In genomic region chr1:135688686-135689085, GRCm38 (mm10) we compare ENCODE assay signal across 8 mouse cellular contexts. TPM values are rescaled to one million over a fixed set of nuclear protein-coding genes. Genes with fewer than 3 reads are reported as not detected.
DNase-seq lines count a peak whose midpoint lies in the region; ATAC-seq and TF ChIP-seq lines count a peak whose summit lies in the region.

No protein-coding gene starts in this region.

- WGBS in lung, embryonic 14.5 days = 16% methylated on average over 6 of the region's 6 CpGs
- 16% methylated on average over 6 of the region's 6 CpGs for WGBS in embryonic facial prominence, embryonic 15.5 days
- WGBS in limb, embryonic 12.5 days = 8% methylated on average over 6 of the region's 6 CpGs
- 23% methylated on average over 6 of the region's 6 CpGs for WGBS in neural tube, embryonic 15.5 days

- ATAC-seq in lung, embryonic 14.5 days (ENCODE audit: insufficient read depth) = peak; percentile 5; the same call in 1 of the 2 replicates
- ATAC-seq in embryonic facial prominence, embryonic 15.5 days (ENCODE audit: insufficient number of reproducible peaks, low FRiP score, low TSS enrichment, low read depth) = no peak
- ATAC-seq in limb, embryonic 12.5 days (ENCODE audit: insufficient number of reproducible peaks, insufficient read depth, low FRiP score, low TSS enrichment, low read depth) = no peak
- no peak for ATAC-seq in neural tube, embryonic 15.5 days (ENCODE audit: low FRiP score)

- H3K27ac ChIP-seq in lung, embryonic 14.5 days (ENCODE audit: low read depth) = peak overlapping the region; percentile 91
- peak overlapping the region; percentile 80 for H3K27ac ChIP-seq in embryonic facial prominence, embryonic 15.5 days (replicated peaks)
- peak overlapping the region; percentile 86 for H3K27ac ChIP-seq in limb, embryonic 12.5 days
- H3K27ac ChIP-seq in neural tube, embryonic 15.5 days (replicated peaks) = 0 out of 2 replicates have a peak overlapping the region, but pooled peaks have one; percentile 77

- peak; percentile 31 for DNase-seq in lung, embryonic 14.5 days
- DNase-seq in lung, postnatal 10 days = no peak
- DNase-seq in layer of hippocampus, postnatal 14 days (ENCODE audit: low spot score in 2 of 2) = no peak
- no peak for DNase-seq in left cerebral cortex, adult 18-20 months (ENCODE audit: low spot score in 2 of 2)
- DNase-seq in frontal cortex, postnatal 36 days (ENCODE audit: low spot score in 2 of 2) = no peak

- H3K9ac ChIP-seq in lung, embryonic 14.5 days = peak overlapping the region; percentile 78
- H3K9ac ChIP-seq in embryonic facial prominence, embryonic 15.5 days = 0 out of 2 replicates have a peak overlapping the region, but pooled peaks have one; percentile 55
- H3K9ac ChIP-seq in limb, embryonic 12.5 days (replicated peaks) = peak overlapping the region; percentile 90; the same call in 1 of the 2 replicates
- no peak overlapping the region; the same call in 1 of the 2 replicates for H3K9ac ChIP-seq in neural tube, embryonic 15.5 days (replicated peaks)

- H3K27me3 ChIP-seq in lung, embryonic 14.5 days (ENCODE audit: insufficient read depth, low read length) = no peaks in the 10 kb centered on the region
- peaks cover 10% of the 10 kb centered on the region for H3K27me3 ChIP-seq in embryonic facial prominence, embryonic 15.5 days
- peaks cover 19% of the 10 kb centered on the region for H3K27me3 ChIP-seq in limb, embryonic 12.5 days
- H3K27me3 ChIP-seq in neural tube, embryonic 15.5 days (replicated peaks) = 0 out of 2 replicates have a peak, but pooled peaks cover 11% of the 10 kb centered on the region

- no peaks in the 10 kb centered on the region for H3K36me3 ChIP-seq in lung, embryonic 14.5 days (ENCODE audit: insufficient read depth)
- H3K36me3 ChIP-seq in embryonic facial prominence, embryonic 15.5 days = no peaks in the 10 kb centered on the region
- no peaks in the 10 kb centered on the region for H3K36me3 ChIP-seq in limb, embryonic 12.5 days
- no peaks in the 10 kb centered on the region for H3K36me3 ChIP-seq in neural tube, embryonic 15.5 days

- peak overlapping the region; percentile 81 for H3K4me3 ChIP-seq in lung, embryonic 14.5 days (ENCODE audit: low read depth, low read length)
- peak overlapping the region; percentile 71 for H3K4me3 ChIP-seq in embryonic facial prominence, embryonic 15.5 days (replicated peaks)
- peak overlapping the region; percentile 74 for H3K4me3 ChIP-seq in limb, embryonic 12.5 days (replicated peaks)
- H3K4me3 ChIP-seq in neural tube, embryonic 15.5 days (replicated peaks) = peak overlapping the region; percentile 72

- no peak for TF ChIP-seq CTCF in lung, embryonic 14.5 days (IDR thresholded peaks at IDR 0.05; ENCODE audit: low read depth)

- peak overlapping the region; percentile 91 for H3K4me2 ChIP-seq in lung, embryonic 14.5 days
- peak overlapping the region; percentile 95 for H3K4me2 ChIP-seq in embryonic facial prominence, embryonic 15.5 days (replicated peaks)
- H3K4me2 ChIP-seq in limb, embryonic 12.5 days = peak overlapping the region; percentile 93
- H3K4me2 ChIP-seq in neural tube, embryonic 15.5 days = peak overlapping the region; percentile 99

- peaks cover 13% of the 10 kb centered on the region for H3K4me1 ChIP-seq in lung, embryonic 14.5 days (ENCODE audit: insufficient read depth)
- H3K4me1 ChIP-seq in embryonic facial prominence, embryonic 15.5 days = peaks cover 36% of the 10 kb centered on the region
- H3K4me1 ChIP-seq in limb, embryonic 12.5 days (replicated peaks) = peaks cover 28% of the 10 kb centered on the region
- H3K4me1 ChIP-seq in neural tube, embryonic 15.5 days = peaks cover 21% of the 10 kb centered on the region

- H3K9me3 ChIP-seq in lung, embryonic 14.5 days (ENCODE audit: low read depth, low read length) = no peaks in the 10 kb centered on the region
- no peaks in the 10 kb centered on the region for H3K9me3 ChIP-seq in embryonic facial prominence, embryonic 15.5 days (replicated peaks)
- H3K9me3 ChIP-seq in limb, embryonic 12.5 days = no peaks in the 10 kb centered on the region
- no peaks in the 10 kb centered on the region for H3K9me3 ChIP-seq in neural tube, embryonic 15.5 days (replicated peaks)

RNA-seq across cellular contexts. Expression of gene Csrp1, which starts 31.2 kb away (rescaled TPM):
- polyA plus RNA-seq in lung, embryonic 14.5 days (2014; fragmentation: Nextera tagmentation; extraction: Ambion mirVana) = 271 and 297 TPM in 2 replicates
- polyA plus RNA-seq in embryonic facial prominence, embryonic 15.5 days (2015; fragmentation: Nextera tagmentation; extraction: Ambion mirVana) = 118 and 128 TPM in 2 replicates
- 63.6 and 75.1 TPM in 2 replicates for polyA plus RNA-seq in limb, embryonic 12.5 days (2016; fragmentation: Nextera tagmentation; extraction: Ambion mirVana)
- 18.8 and 48.9 TPM in 2 replicates for polyA plus RNA-seq in neural tube, embryonic 15.5 days (2015; fragmentation: Nextera tagmentation; extraction: Ambion mirVana)
- 100 to 1,000 TPM; 150 to 168 TPM for total RNA-seq in layer of hippocampus, postnatal 14 days (2021)
- total RNA-seq in left cerebral cortex, adult 18-20 months (2021) = 100 to 1,000 TPM; 219 to 238 TPM
